Mouse (Mus musculus) embryonic fibroblast, embryonic 13.5 days (primary cell): ENCODE data around the gene Ppp1r13l.

Source experiments
- CTCF ChIP-seq: IDR thresholded peaks from 2 replicates; pipeline ENCODE4 v1.5.1; 2011; ENCODE audit warnings: mild to moderate bottlenecking, control low read depth, low read length, moderate library complexity, borderline replicate concordance; ENCODE audit not compliant: insufficient read depth
- POLR2A ChIP-seq: IDR thresholded peaks from 2 replicates; pipeline ENCODE4 v1.6.1; 2011; ENCODE audit warnings: low read depth, mild to moderate bottlenecking, control low read depth, low read length, moderate library complexity

DNA sequence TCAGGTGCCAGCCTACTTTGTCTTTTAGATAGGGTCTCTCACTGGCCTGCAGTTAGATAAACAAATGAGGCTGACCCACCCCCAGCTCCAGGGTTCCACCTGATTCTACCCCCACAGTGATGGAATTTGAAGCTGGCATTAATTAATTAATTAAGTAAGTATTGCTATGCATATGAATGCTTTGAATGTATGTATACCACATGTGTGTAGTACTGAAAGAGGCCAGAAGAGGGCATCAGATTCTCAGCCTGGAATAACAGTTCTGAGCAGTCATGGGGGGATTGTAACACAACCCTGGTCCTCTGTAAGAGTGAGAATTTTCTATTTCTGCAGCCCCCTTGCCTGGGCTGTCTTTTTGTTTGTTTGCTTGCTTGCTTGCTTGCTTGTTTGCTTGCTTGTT lies 31.1 kb upstream of the Ppp1r13l start:
- TF ChIP-seq CTCF (no peak), POLR2A (no peak)
